Mouse (Mus musculus): ENCODE measurements around the gene Ndufb3. TPM values are rescaled to one million over a fixed set of nuclear protein-coding genes. Genes with fewer than 3 reads are reported as not detected.
"Not testable (repeated sequence)": the region's sequence is repeated elsewhere in the genome, so short reads cannot be mapped to it uniquely, and the experiment has no call there.

The Ndufb3 gene
- polyA plus RNA-seq, 1 experiment from 2014 or later, result 168 TPM

GRCm38 (mm10) chr1:58617978-58618668 is 31.9 kb downstream of the Ndufb3 start:
- H3K4me2 ChIP-seq (replicated peaks), result no peak overlapping the region
- no peak overlapping the region for H3K27ac ChIP-seq (replicated peaks)
- no peak overlapping the region for H3K9ac ChIP-seq (replicated peaks)
- 71% methylated on average over 6 of the region's 6 CpGs for WGBS
- no peaks in the 10 kb centered on the region for H3K9me3 ChIP-seq
- no peaks in the 10 kb centered on the region for H3K27me3 ChIP-seq
- H3K4me3 ChIP-seq, result no peak overlapping the region
- ATAC-seq (replicated peaks), result no peak
- no peaks in the 10 kb centered on the region for H3K4me1 ChIP-seq
- no peaks in the 10 kb centered on the region for H3K36me3 ChIP-seq

GRCm38 (mm10) chr1:58618766-58619165 is 32.6 kb downstream of the Ndufb3 start:
- Histone ChIP-seq H3K27me3 (no peaks in the 10 kb centered on the region), H3K4me3 (no peak overlapping the region), H3K4me2 (replicated peaks) (no peak overlapping the region), H3K36me3 (no peaks in the 10 kb centered on the region), H3K4me1 (no peaks in the 10 kb centered on the region), H3K27ac (replicated peaks) (no peak overlapping the region), H3K9me3 (no peaks in the 10 kb centered on the region), H3K9ac (replicated peaks) (no peak overlapping the region)
- 93% methylated on average over 2 of the region's 2 CpGs for WGBS
- no peak for ATAC-seq (replicated peaks)

- H3K4me3 ChIP-seq, result no peak overlapping the region
- ATAC-seq (replicated peaks), result no peak
Observed at GRCm38 (mm10) chr1:58621251-58621650, 35.1 kb downstream of the Ndufb3 start.

GRCm38 (mm10) chr1:58621996-58622748 is 36.0 kb downstream of the Ndufb3 start:
- no peak overlapping the region for H3K9ac ChIP-seq (replicated peaks)
- no peak for ATAC-seq (replicated peaks)
- H3K27ac ChIP-seq (replicated peaks), result no peak overlapping the region
- H3K36me3 ChIP-seq, result no peaks in the 10 kb centered on the region
- H3K4me2 ChIP-seq (replicated peaks), result no peak overlapping the region
- no peaks in the 10 kb centered on the region for H3K27me3 ChIP-seq
- WGBS, result 69% methylated on average over 7 of the region's 7 CpGs
- H3K4me1 ChIP-seq, result no peaks in the 10 kb centered on the region
- H3K9me3 ChIP-seq, result no peaks in the 10 kb centered on the region
- no peak overlapping the region for H3K4me3 ChIP-seq

More at GRCm38 (mm10) chr1:58621251-58621650, 35.1 kb downstream of the Ndufb3 start:
- WGBS, result 84% methylated on average over 3 of the region's 3 CpGs
- no peaks in the 10 kb centered on the region for H3K4me1 ChIP-seq
- H3K36me3 ChIP-seq, result no peaks in the 10 kb centered on the region
- no peak overlapping the region for H3K4me2 ChIP-seq (replicated peaks)
- H3K27ac ChIP-seq (replicated peaks), result no peak overlapping the region
- H3K27me3 ChIP-seq, result no peaks in the 10 kb centered on the region
- no peak overlapping the region for H3K9ac ChIP-seq (replicated peaks)
- no peaks in the 10 kb centered on the region for H3K9me3 ChIP-seq

- H3K4me1 ChIP-seq; H3K4me2 ChIP-seq (replicated peaks); H3K9me3 ChIP-seq; H3K27me3 ChIP-seq; H3K27ac ChIP-seq (replicated peaks); H3K9ac ChIP-seq (replicated peaks); ATAC-seq (replicated peaks); H3K4me3 ChIP-seq; H3K36me3 ChIP-seq: not testable (repeated sequence)
- WGBS, result 96% methylated on average over 2 of the region's 2 CpGs
Observed at GRCm38 (mm10) chr1:58628847-58629246, 42.7 kb downstream of the Ndufb3 start.

Other genes starting within 250 kb of the Ndufb3 start
- gene Bzw1, start 193.5 kb upstream of the Ndufb3 start, polyA plus RNA-seq (2015; fragmentation: Nextera tagmentation; extraction: Ambion mirVana), result 381 and 396 TPM in 2 replicates
- gene Clk1, start 162.3 kb upstream of the Ndufb3 start, polyA plus RNA-seq (2015; fragmentation: Nextera tagmentation; extraction: Ambion mirVana), result 181 and 182 TPM in 2 replicates
- 63.4 and 65.4 TPM in 2 replicates for gene Nif3l1, start 141.2 kb upstream of the Ndufb3 start, polyA plus RNA-seq (2015; fragmentation: Nextera tagmentation; extraction: Ambion mirVana)
- gene Ppil3, start 140.9 kb upstream of the Ndufb3 start, polyA plus RNA-seq (2015; fragmentation: Nextera tagmentation; extraction: Ambion mirVana), result 49.2 and 53.0 TPM in 2 replicates
- gene Orc2, start 81.3 kb upstream of the Ndufb3 start, polyA plus RNA-seq (2015; fragmentation: Nextera tagmentation; extraction: Ambion mirVana), result 30.5 and 32.9 TPM in 2 replicates
- gene Fam126b, start 61 bp upstream of the Ndufb3 start, polyA plus RNA-seq (2015; fragmentation: Nextera tagmentation; extraction: Ambion mirVana), result 13.2 and 13.7 TPM in 2 replicates
- not detected in 2 replicates for gene Als2cr12, start 109.6 kb downstream of the Ndufb3 start, polyA plus RNA-seq (2015; fragmentation: Nextera tagmentation; extraction: Ambion mirVana)
- gene Cflar, start 125.1 kb downstream of the Ndufb3 start, polyA plus RNA-seq (2015; fragmentation: Nextera tagmentation; extraction: Ambion mirVana), result 18.9 and 20.6 TPM in 2 replicates
- 4.6 and 5.6 TPM in 2 replicates for gene Casp8, start 209.0 kb downstream of the Ndufb3 start, polyA plus RNA-seq (2015; fragmentation: Nextera tagmentation; extraction: Ambion mirVana)